Mouse (Mus musculus) T-cell, adult 2 months (primary cell): ENCODE results near the gene Dao.

Experiments
- DNase-seq: peaks from one replicate; pipeline ENCODE4 v3.0.0; 2022; ENCODE audit warnings: low spot score

The Dao gene

GRCm38 (mm10) chr5:113984025-113984740 is 19.3 kb upstream of the Dao start:
- DNase-seq: no peak

GRCm38 (mm10) chr5:113985737-113986136 is 17.8 kb upstream of the Dao start:
- DNase-seq: no peak

GRCm38 (mm10) chr5:113986182-113986961 is 17.1 kb upstream of the Dao start:
- no peak for DNase-seq

- no peak for DNase-seq
Observed at GRCm38 (mm10) chr5:113989437-113990024, 14.0 kb upstream of the Dao start.

GRCm38 (mm10) chr5:113990593-113990992 is 12.9 kb upstream of the Dao start:
- DNase-seq: no peak

GRCm38 (mm10) chr5:113991141-113991540 is 12.4 kb upstream of the Dao start:
- DNase-seq: no peak

- DNase-seq: peak; percentile 85
Observed at GRCm38 (mm10) chr5:113992339-113992831, 11.1 kb upstream of the Dao start.

- DNase-seq: peak; percentile 28
Observed at GRCm38 (mm10) chr5:113993031-113993486, 10.4 kb upstream of the Dao start.

- peak; percentile 42 for DNase-seq
Observed at GRCm38 (mm10) chr5:113993487-113994465, 9.7 kb upstream of the Dao start, which contains the start of gene Ssh1. Ssh1 (minus strand) TSS chr5:113993894.

- DNase-seq: no peak
Observed at GRCm38 (mm10) chr5:113996458-113996857, 7.0 kb upstream of the Dao start.

GRCm38 (mm10) chr5:113999382-113999781 is 4.1 kb upstream of the Dao start:
- no peak for DNase-seq

- no peak for DNase-seq
Observed at GRCm38 (mm10) chr5:114004573-114004972, 1.1 kb downstream of the Dao start.

- no peak for DNase-seq
Observed at GRCm38 (mm10) chr5:114005100-114005499, 1.6 kb downstream of the Dao start.

- no peak for DNase-seq
Observed at GRCm38 (mm10) chr5:114006974-114007373, 3.5 kb downstream of the Dao start.

- DNase-seq: no peak
Observed at GRCm38 (mm10) chr5:114007753-114008453, 4.4 kb downstream of the Dao start.

GRCm38 (mm10) chr5:114009049-114009448 is 5.5 kb downstream of the Dao start:
- DNase-seq: no peak

GRCm38 (mm10) chr5:114015121-114015520 is 11.6 kb downstream of the Dao start:
- no peak for DNase-seq

GRCm38 (mm10) chr5:114024390-114024789 is 20.9 kb downstream of the Dao start:
- DNase-seq: no peak

GRCm38 (mm10) chr5:114024885-114025284 is 21.4 kb downstream of the Dao start:
- DNase-seq: no peak

GRCm38 (mm10) chr5:114027217-114027944 is 23.9 kb downstream of the Dao start:
- no peak for DNase-seq
